Mouse (Mus musculus): ENCODE measurements at regions not wholly inside any gene's neighbourhood (a gene's known extent, or its start where the extent isn't known, plus 50 kb on each side); places are given as distances from the start of the nearest gene placed in this dataset.
"Not testable (repeated sequence)": the region's sequence is repeated elsewhere in the genome, so short reads cannot be mapped to it uniquely, and the experiment has no call there.

GRCm38 (mm10) chr8:48042456-48043395, 52.0 kb upstream of the Wwc2 start:
- not testable (repeated sequence) for H3K36me3 ChIP-seq; H3K9me3 ChIP-seq; H3K27ac ChIP-seq; H3K4me3 ChIP-seq; ATAC-seq (ENCODE audit: insufficient number of reproducible peaks, low FRiP score, low TSS enrichment, low read depth); H3K27me3 ChIP-seq; H3K4me1 ChIP-seq; H3K9ac ChIP-seq
- H3K4me2 ChIP-seq = 0 out of 2 replicates have a peak overlapping the region, but pooled peaks have one; percentile 3
- WGBS = 46% methylated on average over 19 of the region's 23 CpGs

- H3K27ac ChIP-seq = no peak overlapping the region
- no peaks in the 10 kb centered on the region for H3K27me3 ChIP-seq
- WGBS = 35% methylated on average over 6 of the region's 6 CpGs
- H3K4me3 ChIP-seq = no peak overlapping the region
- H3K9ac ChIP-seq = no peak overlapping the region
- H3K9me3 ChIP-seq = no peaks in the 10 kb centered on the region
- H3K36me3 ChIP-seq = no peaks in the 10 kb centered on the region
- H3K4me2 ChIP-seq = no peak overlapping the region
- peaks cover 2% of the 10 kb centered on the region; the same call in 1 of the 2 replicates for H3K4me1 ChIP-seq
- no peak for ATAC-seq (ENCODE audit: insufficient number of reproducible peaks, low FRiP score, low TSS enrichment, low read depth)
These were observed 51.5 kb upstream of the Dctd start for GRCm38 (mm10) chr8:48047385-48047784.
